Mouse (Mus musculus) frontal cortex, postnatal 25 days (tissue): Measurements from ENCODE around the gene Mef2c.

Experiments used
- DNase-seq, 2 experiments: peaks; one replicate each; pipeline ENCODE4 v3.0.0; 2022; ENCODE audit warnings: low spot score in 2 of 2

Gene Mef2c

DNA sequence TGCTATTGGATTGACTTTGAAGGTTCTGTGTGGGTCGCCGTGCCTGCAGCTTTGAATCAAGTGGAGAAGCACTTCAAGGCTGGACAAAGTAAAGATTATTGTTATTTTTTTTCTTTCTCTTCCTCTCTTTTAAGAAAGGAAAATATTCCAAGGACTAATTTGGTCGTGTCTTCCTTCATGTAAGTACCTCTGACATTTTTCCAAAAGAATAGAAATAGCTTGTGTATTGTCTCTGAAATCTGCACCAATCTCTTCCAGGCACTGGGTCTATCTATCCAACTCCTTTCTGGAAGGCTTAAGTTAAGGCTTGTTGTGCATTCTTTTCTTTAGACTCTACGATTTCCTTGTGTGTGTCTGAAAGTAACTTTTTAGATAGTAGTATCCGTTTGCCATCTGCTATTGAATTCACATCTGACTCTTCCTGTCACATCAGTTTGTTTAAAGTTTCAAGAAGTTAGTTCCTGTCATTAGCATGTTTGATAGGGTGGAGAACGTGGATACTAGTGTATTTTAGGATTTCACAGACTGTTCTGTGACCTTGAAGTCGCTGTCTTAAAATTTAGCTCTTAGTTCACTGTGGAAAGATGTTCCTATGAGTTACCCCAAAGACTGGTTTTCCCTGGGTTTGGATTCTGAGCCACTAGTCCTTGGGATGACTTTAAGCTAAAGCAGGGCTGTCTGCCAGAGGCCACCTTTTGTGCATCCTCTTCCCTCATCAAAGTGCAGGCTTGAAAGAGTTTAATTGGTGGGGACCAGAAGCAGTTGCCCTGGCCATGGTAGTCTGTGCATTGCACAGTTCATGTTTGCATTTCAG lies 21.3 kb downstream of the Mef2c start:
- no peak for DNase-seq

DNA sequence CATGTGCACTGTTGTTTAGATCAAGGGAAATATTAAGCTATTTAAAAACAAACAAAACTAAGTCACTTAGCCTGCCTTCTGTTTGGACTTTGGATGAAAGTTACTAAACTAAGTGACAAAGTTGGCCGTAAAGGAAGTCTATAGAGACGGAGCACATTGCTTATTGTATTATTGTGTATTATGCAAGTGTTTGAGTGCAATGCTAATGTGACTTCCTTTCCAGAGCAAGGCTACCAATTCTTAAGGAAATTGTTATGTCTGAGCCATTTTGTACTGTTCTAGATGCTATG lies 21.8 kb downstream of the Mef2c start:
- no peak for DNase-seq

DNA sequence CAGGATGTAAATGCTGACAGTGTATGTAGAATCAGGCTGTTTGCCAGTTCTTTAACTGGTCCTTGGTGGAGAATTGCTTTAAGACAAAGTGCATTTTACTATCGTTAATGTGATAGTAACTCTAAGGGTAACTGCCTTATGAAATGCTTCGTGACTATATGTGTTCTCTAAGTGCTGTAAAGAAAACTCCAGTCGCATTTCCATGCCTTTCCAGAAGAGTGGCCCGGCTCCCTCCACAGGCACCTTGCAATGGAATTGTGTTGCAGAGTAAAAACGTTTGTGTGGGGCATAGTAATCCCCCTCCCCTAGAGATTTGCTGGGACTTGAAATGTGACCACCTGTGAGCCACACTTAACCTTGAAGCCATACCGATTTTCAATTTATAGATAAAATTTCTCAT lies 22.2 kb downstream of the Mef2c start:
- DNase-seq = no peak

DNA sequence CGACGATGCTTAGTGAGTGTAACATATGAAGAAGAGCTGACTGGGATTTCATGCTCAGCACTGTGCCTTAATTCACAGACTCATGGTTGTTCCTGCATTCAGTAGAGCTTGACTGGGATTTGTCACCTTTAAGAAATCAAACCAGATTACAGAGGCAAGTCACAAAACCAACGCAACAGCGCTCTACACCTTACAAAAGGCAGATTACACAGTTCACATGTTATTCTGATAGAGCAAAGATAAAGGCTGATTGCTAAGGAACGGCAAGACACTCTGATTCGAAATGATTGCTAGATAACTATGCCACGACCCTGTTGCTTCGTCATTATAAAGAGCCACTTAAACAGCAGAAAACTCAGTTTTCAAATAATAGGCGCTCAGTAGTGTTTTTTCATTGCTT lies 24.1 kb downstream of the Mef2c start:
- no peak for DNase-seq

DNA sequence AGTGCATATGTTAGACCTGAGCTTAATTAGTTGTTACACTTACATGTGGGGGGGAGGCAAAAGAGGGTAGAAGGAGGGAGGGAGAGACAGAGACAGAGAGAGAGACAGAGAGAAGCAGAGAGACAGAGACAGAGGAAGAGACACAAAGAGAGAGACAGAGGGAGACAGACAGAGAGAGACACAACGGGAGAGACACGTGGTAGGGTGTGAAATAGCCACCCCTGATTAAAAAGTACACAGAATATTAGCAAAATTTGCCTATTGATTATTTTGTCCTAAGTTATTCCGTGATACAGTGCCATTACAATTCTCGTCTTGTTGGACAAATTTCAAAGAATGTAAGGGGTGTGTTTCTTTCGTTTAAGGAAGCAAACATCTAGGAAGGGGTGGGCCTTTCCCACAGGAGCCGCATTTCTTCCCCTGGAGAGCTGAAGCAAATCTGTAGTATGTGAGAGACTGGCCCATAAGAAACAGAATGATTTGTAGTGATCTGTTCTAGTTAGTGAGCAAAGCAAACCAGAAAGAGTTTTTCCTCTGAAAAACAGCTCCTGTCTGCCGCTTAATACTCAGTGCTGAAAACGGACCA lies 26.0 kb downstream of the Mef2c start:
- no peak for DNase-seq

DNA sequence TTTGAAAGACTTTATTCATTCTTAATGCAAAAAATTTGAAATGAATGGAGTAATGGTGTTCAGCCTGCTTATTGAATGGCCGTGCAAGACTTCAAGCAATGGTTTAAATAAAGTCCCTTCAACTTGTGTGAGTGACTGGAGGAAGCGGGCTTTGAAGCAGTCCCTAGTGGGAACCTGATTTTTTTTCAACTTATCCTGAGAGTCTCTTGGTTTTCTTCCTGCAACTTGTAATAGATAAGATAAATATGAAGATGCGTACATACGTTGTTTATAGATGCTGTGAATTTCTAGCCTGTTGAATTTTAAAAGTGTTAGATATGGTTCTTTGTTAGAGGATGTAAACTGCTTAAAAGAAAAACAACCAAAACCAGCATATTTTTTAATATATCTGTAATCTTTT lies 27.1 kb downstream of the Mef2c start:
- no peak for DNase-seq

DNA sequence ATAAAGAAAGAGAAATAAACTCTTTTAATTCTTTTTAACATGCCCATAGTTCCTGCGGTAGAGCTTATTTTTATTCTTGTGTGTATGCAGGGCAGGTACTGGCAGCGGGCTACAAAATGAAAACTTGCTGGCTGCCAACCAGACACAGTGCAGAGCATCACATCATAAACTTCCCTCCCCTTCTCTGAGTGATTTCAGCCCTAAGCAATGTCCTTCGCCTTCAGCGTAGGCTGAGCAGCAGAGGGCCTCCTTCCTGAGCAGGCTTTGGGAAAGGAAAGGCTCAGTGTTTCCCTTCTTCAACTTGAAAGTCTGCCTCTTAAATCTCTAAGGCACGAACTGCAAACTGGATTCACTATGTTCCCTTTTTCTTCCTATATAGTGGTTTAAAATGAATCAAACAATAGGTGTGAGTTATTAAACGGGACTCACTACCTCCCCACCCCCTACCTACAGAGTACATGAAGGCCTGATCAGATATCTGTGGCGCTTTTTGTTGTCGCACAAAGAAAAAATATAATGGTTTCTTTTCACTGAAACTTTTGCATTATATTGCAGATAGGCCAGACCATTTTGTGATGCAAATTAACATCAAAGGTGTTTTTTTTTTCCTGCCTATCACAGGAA lies 28.2 kb downstream of the Mef2c start:
- no peak for DNase-seq

DNA sequence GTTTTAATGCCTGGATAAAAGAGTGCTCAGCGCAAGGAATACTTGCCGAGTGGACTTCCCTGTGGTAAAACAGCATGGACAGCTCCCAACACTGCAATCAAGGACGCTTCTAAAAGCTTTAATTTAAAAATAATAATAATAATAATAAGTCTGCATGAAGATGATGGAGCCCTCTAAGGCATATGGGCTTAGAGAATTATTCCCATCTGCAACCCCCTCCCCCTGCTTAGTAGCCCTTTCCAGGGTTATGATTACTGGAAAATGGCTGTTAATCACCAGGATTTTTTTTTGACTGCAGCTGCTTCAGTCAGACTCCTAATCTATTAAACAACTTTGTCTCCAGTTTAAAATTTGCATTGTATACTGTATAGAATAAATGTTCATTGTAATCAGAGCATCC lies 32.5 kb downstream of the Mef2c start:
- DNase-seq = no peak

DNA sequence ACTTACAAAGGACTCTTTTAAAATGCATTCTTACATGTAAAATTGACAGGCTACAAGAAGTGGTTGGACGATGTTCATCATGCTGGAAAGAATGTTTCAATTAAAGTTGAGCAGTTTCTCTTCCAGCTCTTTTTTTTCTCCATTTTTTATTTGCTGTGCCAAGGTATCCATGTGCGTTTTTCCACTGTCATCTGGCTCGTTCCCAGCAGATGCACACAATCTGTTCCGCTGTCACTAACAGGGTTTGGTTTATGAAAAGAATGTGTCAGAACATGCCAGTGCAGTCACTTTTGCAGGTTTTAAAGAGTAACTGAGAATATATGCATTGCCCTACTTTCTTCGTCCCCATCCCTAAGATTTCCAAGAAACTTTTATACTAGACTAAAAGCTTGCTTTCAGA lies 33.3 kb downstream of the Mef2c start:
- DNase-seq = no peak

DNA sequence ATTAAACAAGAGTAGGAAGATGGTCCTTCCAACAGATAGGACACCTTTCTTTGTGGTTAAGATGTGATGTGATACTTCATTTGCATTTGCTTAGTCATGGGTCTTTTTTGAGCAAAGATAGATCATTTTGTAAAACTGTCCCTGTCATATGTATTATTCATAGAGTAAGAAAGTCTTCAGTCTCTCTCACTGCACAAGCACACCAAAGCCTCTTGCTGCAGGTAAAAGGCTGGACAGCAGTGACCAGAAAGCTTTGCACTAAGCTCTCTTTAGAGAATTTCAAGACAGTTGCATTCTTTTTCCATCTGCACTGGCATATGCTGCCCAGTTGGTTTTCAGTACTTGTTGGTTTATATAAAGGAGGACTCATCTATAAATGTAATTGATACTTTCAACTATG lies 36.1 kb downstream of the Mef2c start:
- DNase-seq = no peak

DNA sequence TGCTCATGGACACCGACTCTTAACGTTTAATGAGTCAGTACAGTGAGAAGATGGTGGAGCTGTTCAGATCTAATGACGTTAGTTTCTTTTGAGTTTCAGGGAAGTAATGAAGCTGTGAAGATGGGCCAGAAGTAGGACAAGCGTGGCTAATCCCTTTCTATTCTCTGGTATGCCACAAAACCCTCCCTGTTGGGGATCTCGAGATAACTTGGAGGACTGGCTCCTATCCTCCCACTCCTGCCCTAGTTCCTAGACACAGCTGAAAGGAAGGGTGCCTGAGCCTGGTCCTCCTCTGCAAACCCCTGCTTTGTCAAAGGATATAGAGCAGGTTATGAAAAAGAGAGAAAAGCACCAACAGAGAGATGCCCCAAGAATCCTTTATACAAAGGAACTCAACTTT lies 38.8 kb downstream of the Mef2c start:
- DNase-seq = no peak

DNA sequence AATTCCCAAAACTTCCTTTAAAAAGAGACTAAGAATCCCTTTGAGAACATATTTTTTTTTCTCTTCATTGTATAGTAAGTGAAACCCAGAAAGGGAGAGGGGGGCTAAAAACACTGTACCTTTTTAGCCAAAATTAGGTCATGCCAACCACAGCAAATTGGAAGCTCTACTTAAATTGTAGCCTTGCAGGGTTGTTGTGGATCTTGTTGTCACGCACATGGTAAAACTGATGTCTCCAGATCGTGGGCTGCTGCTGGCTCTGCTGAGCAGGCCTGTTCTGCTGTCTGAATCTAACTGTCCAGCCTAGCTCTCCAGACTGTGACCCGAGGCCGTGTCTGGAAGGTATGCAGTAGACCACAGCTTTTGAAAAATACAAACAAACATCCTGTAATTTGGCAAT lies 40.9 kb downstream of the Mef2c start:
- no peak for DNase-seq

DNA sequence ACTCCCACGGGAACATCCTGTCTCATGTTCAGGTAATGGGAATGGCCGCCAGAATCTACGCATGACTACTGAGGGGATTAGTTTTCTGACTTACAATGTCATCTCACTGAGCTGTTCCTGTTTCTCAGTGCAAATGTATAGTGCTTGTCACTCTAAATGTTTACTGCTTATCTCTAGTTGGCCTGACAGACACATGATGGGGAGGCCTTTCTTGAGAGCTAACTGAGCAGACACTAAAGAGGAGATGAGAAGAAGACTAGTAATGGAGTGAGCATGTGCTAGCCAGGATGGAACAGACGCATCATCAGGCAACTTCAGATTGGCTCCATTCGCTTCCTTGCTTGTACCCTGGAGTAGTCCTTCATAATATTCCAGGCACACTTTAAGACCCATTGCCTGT lies 43.0 kb downstream of the Mef2c start:
- no peak for DNase-seq

DNA sequence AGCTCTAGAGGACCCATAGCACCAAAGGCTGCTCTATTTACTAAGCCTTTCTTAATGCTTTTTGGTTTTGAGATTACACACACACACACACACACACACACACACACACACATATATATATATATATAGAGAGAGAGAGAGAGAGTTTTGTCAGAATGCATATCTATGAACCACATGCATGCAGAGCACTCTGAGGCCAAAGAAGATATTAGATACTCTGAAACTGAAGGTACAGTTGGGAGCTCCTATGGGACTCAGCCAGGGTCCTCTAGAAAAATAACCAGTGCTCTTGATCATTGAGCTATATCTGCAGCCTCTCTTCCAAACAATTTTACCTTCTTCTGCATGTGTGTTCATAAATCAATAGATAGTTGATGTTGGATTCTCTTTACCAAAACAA lies 47.4 kb downstream of the Mef2c start:
- DNase-seq = no peak

DNA sequence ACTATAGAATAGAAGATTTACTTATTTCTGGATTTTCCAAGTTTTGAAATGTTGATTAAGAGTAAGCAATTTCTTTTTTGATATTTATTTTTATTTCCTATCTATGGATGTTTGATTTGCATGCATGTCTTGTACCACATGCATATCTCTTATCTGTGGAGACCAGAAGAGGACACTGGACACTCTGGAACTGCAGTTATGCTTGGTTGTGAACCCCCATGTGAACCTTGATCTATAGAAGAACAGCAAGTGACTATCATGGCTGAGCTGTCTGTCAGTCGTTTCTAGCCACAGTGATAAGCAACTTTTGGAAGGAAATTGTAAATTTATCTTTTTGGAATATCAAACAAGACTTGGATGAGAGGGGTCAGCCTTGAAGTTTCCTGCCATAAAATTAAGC lies 48.2 kb downstream of the Mef2c start:
- DNase-seq = no peak

DNA sequence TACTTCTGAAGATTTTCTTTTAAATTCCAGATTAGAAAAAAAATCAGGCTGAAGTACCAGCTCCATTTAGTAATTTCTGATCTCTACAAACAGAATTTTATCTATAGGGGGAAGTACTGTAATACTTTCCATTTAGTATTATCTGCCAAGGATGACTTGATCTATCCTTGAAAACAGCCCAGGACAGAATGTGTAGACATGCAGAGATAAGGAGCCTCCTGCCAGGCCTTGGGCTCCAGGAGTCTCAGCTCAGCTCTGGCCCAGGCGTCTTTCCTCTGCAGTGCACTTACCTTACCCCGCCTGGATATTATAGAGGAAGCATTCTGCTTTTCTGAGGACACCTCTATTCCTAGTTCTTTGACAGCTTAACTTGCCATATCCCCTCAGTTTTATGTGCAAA lies 59.4 kb downstream of the Mef2c start:
- no peak for DNase-seq

DNA sequence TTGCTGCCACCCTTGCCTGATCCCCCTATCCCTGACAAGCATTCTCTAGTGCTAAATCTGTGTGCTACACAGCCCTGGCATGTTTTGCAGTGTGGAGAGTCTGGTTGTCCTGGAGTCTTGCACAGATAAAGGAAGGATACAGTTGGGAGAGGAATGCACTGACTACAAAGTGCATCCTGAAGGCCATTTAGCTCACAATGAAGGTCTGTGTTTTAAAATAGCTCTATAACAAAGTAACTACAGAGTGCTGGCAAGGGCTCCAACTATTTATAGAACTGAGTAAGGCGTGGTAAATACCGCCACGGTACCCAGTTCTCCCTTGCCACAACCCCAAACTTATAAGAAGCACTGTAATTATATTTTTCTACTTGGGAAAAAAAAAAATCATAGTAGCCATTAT lies 61.9 kb downstream of the Mef2c start:
- no peak for DNase-seq

DNA sequence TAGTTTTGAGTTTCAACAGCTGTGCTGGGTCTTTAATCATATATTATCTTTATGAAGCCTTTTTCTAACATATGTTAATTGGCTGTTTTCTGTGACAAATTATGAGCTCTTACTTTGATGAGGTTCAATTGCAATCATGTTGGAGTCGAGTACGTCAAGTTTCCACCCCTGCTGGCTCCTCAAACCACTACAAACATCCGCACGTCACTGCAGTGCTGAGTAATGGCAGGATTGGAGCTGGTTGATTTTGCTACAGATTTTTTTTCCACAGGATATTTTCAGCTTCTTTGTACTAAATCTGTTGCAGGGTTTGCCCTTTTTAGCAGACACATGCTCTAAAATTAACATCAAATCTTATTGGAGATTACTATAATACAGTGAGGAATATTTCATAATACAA lies 62.3 kb downstream of the Mef2c start:
- DNase-seq = no peak

DNA sequence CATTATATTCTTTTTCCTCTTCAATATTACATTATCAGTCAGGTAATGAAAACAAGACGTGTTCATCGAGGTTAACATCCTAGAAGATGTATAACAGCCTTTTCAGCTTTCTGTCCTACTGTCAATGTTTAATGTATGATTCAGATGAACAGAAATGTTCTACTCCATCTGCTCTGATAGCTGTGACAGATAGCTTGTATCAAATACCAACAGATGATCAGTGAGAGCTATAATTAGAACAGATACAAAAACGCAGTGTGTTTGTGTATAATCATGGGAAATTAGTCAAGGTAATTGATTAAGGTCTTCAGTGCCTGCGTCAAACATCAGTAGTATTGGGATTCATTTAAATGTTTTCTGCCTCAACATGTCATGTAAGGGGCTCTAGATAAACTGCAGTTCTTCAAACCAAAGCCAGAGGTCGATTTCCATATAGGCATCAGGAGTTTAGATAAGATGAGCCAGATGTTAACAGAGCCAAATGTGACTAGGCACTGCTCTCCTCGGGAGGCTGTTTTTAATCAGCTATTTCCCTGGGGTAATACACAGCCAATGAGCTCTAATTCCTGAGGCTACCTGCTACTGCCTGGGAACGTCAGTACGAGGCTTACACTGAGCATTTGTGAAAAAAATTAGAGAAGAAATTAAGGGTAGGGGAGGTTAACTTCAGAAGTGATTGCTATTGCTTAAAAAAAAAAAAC lies 63.1 kb downstream of the Mef2c start:
- no peak for DNase-seq

DNA sequence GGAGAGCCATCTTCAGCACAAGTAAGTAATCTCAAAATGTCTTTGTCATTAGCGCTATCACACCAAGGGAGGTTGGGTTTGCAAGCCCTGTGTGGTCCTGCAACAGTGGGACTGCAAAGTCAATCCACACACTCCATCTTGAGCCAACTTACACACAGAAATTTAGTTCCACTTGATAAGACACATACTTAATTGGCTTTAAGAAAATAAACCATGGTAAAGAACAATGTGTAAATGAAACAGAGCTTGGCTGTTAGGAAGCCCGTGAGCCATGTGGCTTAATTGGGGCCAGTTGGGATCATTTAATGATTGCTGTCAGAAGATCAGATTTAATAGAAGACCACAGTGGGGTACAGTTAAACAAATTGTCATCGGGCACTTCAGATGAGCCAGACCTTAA lies 63.8 kb downstream of the Mef2c start:
- DNase-seq = no peak

DNA sequence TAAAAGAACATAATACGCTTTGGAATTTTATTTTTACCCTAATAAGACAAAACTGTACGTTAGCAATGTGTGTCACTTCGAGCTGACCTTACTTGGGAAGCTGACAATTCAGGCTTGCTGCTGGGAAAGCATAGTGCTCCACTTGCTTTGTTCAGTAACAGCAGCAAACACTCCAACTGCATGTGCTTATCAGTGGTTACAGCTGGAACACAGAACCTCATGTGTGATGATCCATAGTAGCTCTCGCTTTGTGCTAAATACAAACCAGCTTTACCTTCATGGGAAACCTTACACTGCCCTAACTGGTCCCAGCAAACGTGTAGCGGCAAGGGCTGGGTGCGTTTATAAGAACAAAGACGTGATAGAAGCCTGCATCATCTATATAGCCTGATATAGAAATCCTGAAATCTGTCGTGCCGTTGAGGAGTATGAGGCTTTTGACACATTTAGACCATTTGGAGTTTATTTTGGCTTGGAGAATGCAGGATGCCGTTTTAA lies 65.0 kb downstream of the Mef2c start:
- no peak for DNase-seq

DNA sequence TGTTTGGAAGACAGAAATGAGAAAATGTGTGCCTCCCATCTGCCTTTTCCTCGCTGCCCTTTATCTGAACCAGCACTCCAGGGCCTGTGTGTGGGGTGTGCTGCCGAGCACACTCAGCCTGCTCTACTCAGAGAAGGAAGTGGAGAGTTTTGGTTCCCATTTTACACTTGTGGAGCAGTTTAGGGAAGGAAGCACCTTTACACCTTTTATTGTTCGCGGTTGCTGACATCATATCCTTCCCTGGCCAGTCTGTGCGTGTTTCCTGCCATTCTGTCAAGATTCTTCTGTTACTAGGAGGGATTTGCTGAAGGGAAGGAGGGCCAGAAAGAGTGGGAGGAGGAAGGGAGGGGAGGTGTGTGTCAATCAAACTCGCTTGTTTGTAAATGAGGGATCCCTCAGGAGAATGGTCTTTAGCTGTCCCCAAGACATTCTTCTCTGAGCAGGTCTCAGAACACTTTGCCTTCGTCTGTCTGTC lies 68.2 kb downstream of the Mef2c start:
- DNase-seq = no peak

DNA sequence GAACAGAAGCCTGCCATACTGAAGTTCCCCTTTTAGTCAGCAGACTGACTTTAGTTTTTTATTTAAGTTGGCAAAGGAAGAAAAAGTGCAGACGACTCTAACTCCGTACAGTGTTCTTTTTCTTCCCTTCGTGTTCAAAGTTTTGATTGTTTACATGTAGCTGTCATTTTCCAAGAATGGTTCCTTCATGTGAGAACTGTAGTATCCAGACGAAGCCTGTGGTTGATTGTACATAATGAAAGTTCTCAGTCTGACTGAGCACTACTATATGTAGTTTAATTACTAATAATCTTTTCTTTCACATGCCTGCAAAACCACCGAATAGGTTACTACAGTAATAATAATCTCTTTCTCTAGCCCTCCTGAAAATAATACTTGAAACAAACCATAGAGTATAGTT lies 68.6 kb downstream of the Mef2c start:
- DNase-seq = no peak
